Mouse (Mus musculus) lung, postnatal 25 days (tissue): ENCODE measurements at regions not wholly inside any gene's neighbourhood (a gene's known extent, or its start where the extent isn't known, plus 50 kb on each side); places are given as distances from the start of the nearest gene placed in this dataset.

Experiments used
- DNase-seq: peaks from one replicate; pipeline ENCODE4 v3.0.0; 2022; ENCODE audit warnings: low spot score

GRCm38 (mm10) chr3:78901838-78902484 lies 384.4 kb downstream of the Rapgef2 start:
- no peak for DNase-seq

GRCm38 (mm10) chr3:78901016-78901837 lies 385.1 kb downstream of the Rapgef2 start:
- DNase-seq = no peak

GRCm38 (mm10) chr3:78899446-78900230 lies 386.7 kb downstream of the Rapgef2 start:
- DNase-seq = no peak

- no peak for DNase-seq
Measured at GRCm38 (mm10) chr3:78889326-78889725, 397.0 kb downstream of the Rapgef2 start.

GRCm38 (mm10) chr3:78884715-78885114 lies 401.6 kb downstream of the Rapgef2 start:
- no peak for DNase-seq

GRCm38 (mm10) chr3:78884029-78884428 lies 402.3 kb downstream of the Rapgef2 start:
- DNase-seq = no peak

GRCm38 (mm10) chr3:78880072-78880471 lies 406.2 kb downstream of the Rapgef2 start:
- no peak for DNase-seq

GRCm38 (mm10) chr3:78877323-78877722 lies 409.0 kb downstream of the Rapgef2 start:
- no peak for DNase-seq

- DNase-seq = no peak
Measured at GRCm38 (mm10) chr3:78866896-78867295, 419.4 kb downstream of the Rapgef2 start.

- no peak for DNase-seq
Measured at GRCm38 (mm10) chr3:78866083-78866726, 420.1 kb downstream of the Rapgef2 start.

- no peak for DNase-seq
Measured at GRCm38 (mm10) chr3:78863005-78863404, 423.3 kb downstream of the Rapgef2 start.

GRCm38 (mm10) chr3:78846617-78847318 lies 439.5 kb downstream of the Rapgef2 start:
- DNase-seq = no peak

GRCm38 (mm10) chr3:78841173-78841572 lies 445.1 kb downstream of the Rapgef2 start:
- DNase-seq = no peak

- DNase-seq = no peak
Measured at GRCm38 (mm10) chr3:78836824-78837223, 449.5 kb downstream of the Rapgef2 start.

GRCm38 (mm10) chr3:78825505-78825904 lies 460.8 kb downstream of the Rapgef2 start:
- DNase-seq = no peak

GRCm38 (mm10) chr3:78812425-78812824 lies 473.9 kb downstream of the Rapgef2 start:
- DNase-seq = no peak

- DNase-seq = no peak
Measured at GRCm38 (mm10) chr3:78810431-78811152, 475.7 kb downstream of the Rapgef2 start.

GRCm38 (mm10) chr3:78803176-78803575 lies 483.1 kb downstream of the Rapgef2 start:
- no peak for DNase-seq

- DNase-seq = no peak
Measured at GRCm38 (mm10) chr3:78795951-78796455, 490.3 kb downstream of the Rapgef2 start.

- no peak for DNase-seq
Measured at GRCm38 (mm10) chr3:78792440-78793057, 493.8 kb downstream of the Rapgef2 start.
